Mouse (Mus musculus) ovary, postnatal 14 days (tissue): ENCODE measurements around the gene Tas2r119.

Source experiments
- DNase-seq: peaks from one replicate; pipeline ENCODE4 v3.0.0; 2022; ENCODE audit warnings: low spot score

Gene Tas2r119

GRCm38 (mm10) chr15:32225394-32225793 lies 48.3 kb downstream of the Tas2r119 start:
- no peak for DNase-seq

GRCm38 (mm10) chr15:32226381-32226780 lies 49.3 kb downstream of the Tas2r119 start:
- DNase-seq, result no peak

- no peak for DNase-seq
These were observed 49.9 kb downstream of the Tas2r119 start for GRCm38 (mm10) chr15:32226888-32227395.
